In genomic region chr3:95217255-95218134, GRCm38 (mm10) we compare ENCODE assay signal across 8 mouse cellular contexts. TPM values are rescaled to one million over a fixed set of nuclear protein-coding genes. Genes with fewer than 3 reads are reported as not detected.
DNase-seq lines count a peak whose midpoint lies in the region; ATAC-seq and TF ChIP-seq lines count a peak whose summit lies in the region.

Gene Gabpb2 (minus strand): TSS chr3:95217916.

- peak within 1 kb of the TSS; percentile 91 for H3K27ac ChIP-seq in bone marrow macrophage, adult 2 months (ENCODE audit: insufficient read depth, low read depth, low read length)
- H3K27ac ChIP-seq in embryonic fibroblast, embryonic 13.5 days (ENCODE audit: insufficient read depth, low read length), result peak within 1 kb of the TSS; percentile 97
- peak within 1 kb of the TSS; percentile 97 for H3K27ac ChIP-seq in heart, embryonic 11.5 days (ENCODE audit: low read depth, low read length)
- H3K27ac ChIP-seq in kidney, embryonic 16.5 days (ENCODE audit: low read length), result peak within 1 kb of the TSS; percentile 100
- peak within 1 kb of the TSS; percentile 74 for H3K27ac ChIP-seq in liver, adult 2 months (replicated peaks; ENCODE audit: insufficient read depth, low read depth, low read length)

- peak; percentile 99 for DNase-seq in A20 (ENCODE audit: low read depth, low spot score)
- DNase-seq in liver, adult 2 months (ENCODE audit: extremely low read depth, low read depth, low spot score), result peak; percentile 83
- DNase-seq in splenic B cell, adult 2 months (ENCODE audit: low read depth, low spot score), result peak; percentile 93

- H3K9me3 ChIP-seq in heart, embryonic 11.5 days (replicated peaks; ENCODE audit: control insufficient read depth, low read length), result no peaks in the 10 kb centered on the region
- H3K9me3 ChIP-seq in kidney, embryonic 16.5 days (ENCODE audit: low read length), result no peaks in the 10 kb centered on the region

- H3K4me3 ChIP-seq in bone marrow macrophage, adult 2 months (ENCODE audit: insufficient read depth, low read length), result peak within 1 kb of the TSS; percentile 74
- peak within 1 kb of the TSS; percentile 57 for H3K4me3 ChIP-seq in embryonic fibroblast, embryonic 13.5 days (ENCODE audit: insufficient read depth, low read length)
- peak within 1 kb of the TSS; percentile 64 for H3K4me3 ChIP-seq in heart, embryonic 11.5 days (ENCODE audit: low read depth, low read length)
- H3K4me3 ChIP-seq in kidney, embryonic 16.5 days (ENCODE audit: low read length), result peak within 1 kb of the TSS; percentile 87
- H3K4me3 ChIP-seq in liver, adult 2 months (ENCODE audit: insufficient read depth, low read depth, low read length), result peak within 1 kb of the TSS; percentile 74
- peak within 1 kb of the TSS; percentile 79 for H3K4me3 ChIP-seq in myocyte

- H3ac ChIP-seq in myocyte (ENCODE audit: control insufficient read depth, insufficient read length), result peak within 1 kb of the TSS; percentile 43

- peaks cover 4% of the 10 kb centered on the region; the same call in 1 of the 2 replicates for H3K79me2 ChIP-seq in liver, adult 2 months (ENCODE audit: control insufficient read depth, insufficient read depth, low read length)
- H3K79me2 ChIP-seq in myocyte (ENCODE audit: control insufficient read depth, insufficient read depth), result peaks cover 25% of the 10 kb centered on the region

- peak; percentile 61 for TF ChIP-seq CTCF in bone marrow macrophage, adult 2 months (IDR thresholded peaks at IDR 0.05; ENCODE audit: low read depth, low read length)
- TF ChIP-seq CTCF in embryonic fibroblast, embryonic 13.5 days (IDR thresholded peaks at IDR 0.05; ENCODE audit: borderline replicate concordance, insufficient read depth, low read length), result peak; percentile 82
- TF ChIP-seq CTCF in liver, adult 2 months (IDR thresholded peaks at IDR 0.05; ENCODE audit: low read depth, low read length), result peak; percentile 88

- peaks cover 7% of the 10 kb centered on the region; the same call in 1 of the 2 replicates for H3K36me3 ChIP-seq in heart, embryonic 11.5 days (ENCODE audit: control insufficient read depth, insufficient read depth, low read length)
- H3K36me3 ChIP-seq in kidney, embryonic 16.5 days (ENCODE audit: insufficient read depth, low read length), result peaks cover 36% of the 10 kb centered on the region
- peaks cover 4% of the 10 kb centered on the region for H3K36me3 ChIP-seq in liver, adult 2 months (ENCODE audit: control insufficient read depth, insufficient read depth, low read length)
- peaks cover 42% of the 10 kb centered on the region for H3K36me3 ChIP-seq in myocyte (ENCODE audit: control insufficient read depth, insufficient read depth)
- peaks cover 8% of the 10 kb centered on the region for H3K36me3 ChIP-seq in splenic B cell, adult 2 months (ENCODE audit: control insufficient read depth, insufficient read depth, low read length, poor library complexity, severe bottlenecking)

- WGBS in heart, embryonic 11.5 days (ENCODE audit: insufficient replicate concordance), result under 1% methylated on average over 54 of the region's 56 CpGs
- WGBS in kidney, embryonic 16.5 days, result under 1% methylated on average over 54 of the region's 56 CpGs
- under 1% methylated on average over 56 of the region's 56 CpGs for WGBS in liver, adult 2 months

- H3K27me3 ChIP-seq in heart, embryonic 11.5 days (ENCODE audit: control insufficient read depth, insufficient read depth, low read length), result no peaks in the 10 kb centered on the region
- no peaks in the 10 kb centered on the region for H3K27me3 ChIP-seq in kidney, embryonic 16.5 days (ENCODE audit: insufficient read depth, low read length)
- no peaks in the 10 kb centered on the region for H3K27me3 ChIP-seq in liver, adult 2 months (ENCODE audit: control insufficient read depth, insufficient read depth, low read length)
- H3K27me3 ChIP-seq in myocyte (ENCODE audit: control insufficient read depth, insufficient read depth, insufficient read length), result no peaks in the 10 kb centered on the region
- H3K27me3 ChIP-seq in splenic B cell, adult 2 months (ENCODE audit: control insufficient read depth, insufficient read depth, low read length, poor library complexity, severe bottlenecking), result no peaks in the 10 kb centered on the region

- H3K9ac ChIP-seq in heart, embryonic 11.5 days (ENCODE audit: low read depth, low read length), result peak within 1 kb of the TSS; percentile 86
- peak within 1 kb of the TSS; percentile 99 for H3K9ac ChIP-seq in kidney, embryonic 16.5 days (replicated peaks; ENCODE audit: low read length)
- peak within 1 kb of the TSS; percentile 76 for H3K9ac ChIP-seq in liver, adult 2 months (ENCODE audit: low read depth, low read length)

- peak; percentile 89 for ATAC-seq in heart, embryonic 11.5 days (replicated peaks; ENCODE audit: insufficient number of reproducible peaks, low FRiP score, low TSS enrichment)
- ATAC-seq in kidney, embryonic 16.5 days (ENCODE audit: low FRiP score, low TSS enrichment), result peak; percentile 96

- H3K4me1 ChIP-seq in bone marrow macrophage, adult 2 months (ENCODE audit: control insufficient read depth, insufficient read depth, low read length), result peaks cover 7% of the 10 kb centered on the region
- H3K4me1 ChIP-seq in embryonic fibroblast, embryonic 13.5 days (ENCODE audit: control insufficient read depth, insufficient read depth, low read length), result no peaks in the 10 kb centered on the region; the same call in 1 of the 2 replicates
- H3K4me1 ChIP-seq in heart, embryonic 11.5 days (ENCODE audit: control insufficient read depth, insufficient read depth, low read length), result no peaks in the 10 kb centered on the region
- peaks cover 14% of the 10 kb centered on the region for H3K4me1 ChIP-seq in kidney, embryonic 16.5 days (ENCODE audit: insufficient read depth, low read length)
- peaks cover 11% of the 10 kb centered on the region for H3K4me1 ChIP-seq in liver, adult 2 months (ENCODE audit: control insufficient read depth, insufficient read depth, low read length)

- TF ChIP-seq POLR2A in bone marrow macrophage, adult 2 months (IDR thresholded peaks at IDR 0.05; ENCODE audit: borderline replicate concordance, low read depth, low read length), result no peak
- TF ChIP-seq POLR2A in embryonic fibroblast, embryonic 13.5 days (IDR thresholded peaks at IDR 0.05; ENCODE audit: low read depth, low read length), result peak; percentile 86
- 0 out of 2 replicates have a peak, but pooled peaks have one; percentile 48 for TF ChIP-seq POLR2A in liver, adult 2 months (IDR thresholded peaks at IDR 0.05; ENCODE audit: extremely low read depth, insufficient read depth, low read length)
- peak; percentile 93 for TF ChIP-seq POLR2A in myocyte (IDR thresholded peaks at IDR 0.05; ENCODE audit: insufficient read length, low read depth)

- peak within 1 kb of the TSS; percentile 70 for H3K4me2 ChIP-seq in heart, embryonic 11.5 days
- H3K4me2 ChIP-seq in kidney, embryonic 16.5 days (replicated peaks; ENCODE audit: low read depth, low read length), result peak within 1 kb of the TSS; percentile 77
- peak within 1 kb of the TSS; percentile 89 for H3K4me2 ChIP-seq in myocyte (ENCODE audit: low read depth)

TF ChIP-seq in myocyte, 11 proteins besides CTCF, POLR2A, EP300 and RAD21:
- TF ChIP-seq POLR2AphosphoS2 (IDR thresholded peaks at IDR 0.05; ENCODE audit: insufficient read length, low read depth) (peak; percentile 99), MYOD1 (IDR thresholded peaks at IDR 0.05; ENCODE audit: control insufficient read depth in 1 of 3, insufficient read length in 2 of 3, low read depth in 2 of 3) (peak in 1 of 3 experiments; percentile 52), SRF (IDR thresholded peaks at IDR 0.05; ENCODE audit: control insufficient read depth, insufficient read length, low read depth) (peak; percentile 16), REST (IDR thresholded peaks at IDR 0.05; ENCODE audit: insufficient read depth, insufficient read length) (no peak), MYOG (IDR thresholded peaks at IDR 0.05; ENCODE audit: control insufficient read depth in 1 of 3, insufficient read depth in 1 of 3, insufficient read length in 2 of 3, low read depth in 2 of 3) (peak in 1 of 3 experiments; percentile 39), TCF3 (IDR thresholded peaks at IDR 0.05; ENCODE audit: insufficient read length, low read depth) (no peak), MAX (IDR thresholded peaks at IDR 0.05; ENCODE audit: low read depth) (no peak), TCF12 (IDR thresholded peaks at IDR 0.05; ENCODE audit: insufficient read depth, poor library complexity, severe bottlenecking) (no peak), E2F4 (IDR thresholded peaks at IDR 0.05; ENCODE audit: insufficient read depth) (peak; percentile 82), CEBPB (IDR thresholded peaks at IDR 0.05; ENCODE audit: insufficient read depth, poor library complexity, severe bottlenecking) (no peak)

RNA-seq across cellular contexts. Expression of gene Gabpb2, which starts in this region (rescaled TPM):
- 36.4 and 38.8 TPM in 2 replicates for polyA plus RNA-seq in bone marrow macrophage, adult 2 months (2012; ENCODE audit: insufficient read depth, insufficient read length, missing spikeins)
- polyA plus RNA-seq in embryonic fibroblast, embryonic 13.5 days (2011; ENCODE audit: insufficient read length, low read depth, missing spikeins), result 16.1 and 22.7 TPM in 2 replicates
- polyA plus RNA-seq in heart, embryonic 11.5 days (2014; fragmentation: Nextera tagmentation; extraction: Ambion mirVana), result 5.4 and 7.2 TPM in 2 replicates
- polyA plus RNA-seq in kidney, embryonic 16.5 days (2015; fragmentation: Nextera tagmentation; extraction: Ambion mirVana), result 8.8 and 10.8 TPM in 2 replicates
- 13.7 and 17.6 TPM in 2 replicates for total RNA-seq in liver, adult 2 months (2014; rRNA removed)
- 4.4 and 6.1 TPM in 2 replicates for polyA plus RNA-seq in liver, adult 2 months (2012; rRNA removed)
- polyA plus RNA-seq in myocyte (2012; fragmentation: generic; extraction: Trizol), result 3.3 TPM

Comparison
In these comparisons a context has a peak if more than half of its experiments do, and no peak if none do; other contexts are left out.
1. Peak in every context shown above with its lines: DNase-seq, ATAC-seq, H3K4me3 ChIP-seq and H3K27ac ChIP-seq.